Mouse (Mus musculus) lung, adult 2 months (tissue): ENCODE measurements at regions not wholly inside any gene's neighbourhood (a gene's known extent, or its start where the extent isn't known, plus 50 kb on each side); places are given as distances from the start of the nearest gene placed in this dataset.

Experiments used
- DNase-seq: peaks from one replicate; pipeline ENCODE4 v3.0.0; 2022
- H3K4me1 ChIP-seq: fragments of 200-500 bp; 2 replicates; pipeline ENCODE4 v1.6.1; 2011; ENCODE audit warnings: low read length; ENCODE audit not compliant: control insufficient read depth, insufficient read depth
- H3K4me3 ChIP-seq: fragments of 200-500 bp; replicated peaks from 2 replicates; pipeline ENCODE3; 2011; ENCODE audit warnings: low read depth, mild to moderate bottlenecking, control low read depth, low read length; ENCODE audit errors: extremely low read depth
- CTCF ChIP-seq: fragments of 200-500 bp; IDR thresholded peaks from 2 replicates; pipeline ENCODE4 v1.5.1; 2011; ENCODE audit warnings: mild to moderate bottlenecking, low read length, control low read depth; ENCODE audit not compliant: insufficient read depth
- POLR2A ChIP-seq: fragments of 200-500 bp; IDR thresholded peaks from 2 replicates; pipeline ENCODE4 v1.6.1; 2011; ENCODE audit warnings: low read depth, mild to moderate bottlenecking, control low read depth, low read length, borderline replicate concordance; ENCODE audit errors: extremely low read depth
- WGBS: fragments of 180-500 bp; shearing (Covaris S2); methylation state at CpG from one replicate; pipeline ENCODE4 v1.1.7; 2018; 5-methylcytosine and 5-hydroxymethylcytosine counted together

DNA sequence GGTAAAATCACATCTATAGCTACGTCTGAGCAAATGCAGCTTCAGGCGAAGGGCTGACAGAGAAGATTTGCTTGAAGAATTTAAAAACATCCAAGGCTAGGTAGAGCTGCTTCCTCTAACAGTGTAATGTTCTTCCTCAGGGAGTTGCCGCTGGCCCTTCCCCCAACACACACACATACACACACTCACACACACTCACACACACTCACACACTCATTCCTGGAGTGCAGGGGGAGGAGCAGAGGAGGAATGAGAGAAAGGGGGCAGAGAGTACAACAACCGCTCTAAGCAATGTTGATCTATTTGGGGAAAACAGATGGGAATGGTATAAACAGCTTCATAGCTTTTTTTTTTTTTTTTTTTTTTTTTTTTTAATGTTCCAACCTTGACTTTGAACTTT lies 232.6 kb downstream of the Rnf152 start:
- no peak for TF ChIP-seq CTCF
- no peak for TF ChIP-seq POLR2A
- H3K4me1 ChIP-seq = no peaks in the 10 kb centered on the region
- WGBS = 58% methylated on average over 4 of the region's 4 CpGs
- DNase-seq = no peak
- H3K4me3 ChIP-seq = no peak overlapping the region

DNA sequence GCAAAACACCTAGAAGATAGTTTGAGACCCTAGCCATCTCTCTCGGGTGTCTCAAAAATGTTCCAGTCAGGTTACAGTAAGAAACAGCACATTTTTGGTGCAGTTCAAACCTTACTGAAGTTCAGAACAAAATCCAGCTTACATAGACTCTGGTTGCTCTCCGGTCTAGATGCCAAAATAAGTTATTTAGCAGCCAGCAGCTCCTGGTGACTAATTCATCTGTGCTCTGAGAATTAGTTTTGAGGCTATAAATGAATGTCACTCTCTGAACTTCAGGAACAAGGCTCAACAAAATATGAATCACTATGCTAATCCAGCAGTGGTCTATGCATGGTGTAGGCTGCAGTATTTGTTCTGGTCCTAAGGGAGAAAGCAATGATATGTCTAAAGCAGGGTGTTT lies 238.6 kb downstream of the Rnf152 start:
- no peak for DNase-seq
- no peaks in the 10 kb centered on the region for H3K4me1 ChIP-seq
- 80% methylated on average over 2 of the region's 2 CpGs for WGBS
- H3K4me3 ChIP-seq = no peak overlapping the region
- TF ChIP-seq CTCF = no peak
- no peak for TF ChIP-seq POLR2A

DNA sequence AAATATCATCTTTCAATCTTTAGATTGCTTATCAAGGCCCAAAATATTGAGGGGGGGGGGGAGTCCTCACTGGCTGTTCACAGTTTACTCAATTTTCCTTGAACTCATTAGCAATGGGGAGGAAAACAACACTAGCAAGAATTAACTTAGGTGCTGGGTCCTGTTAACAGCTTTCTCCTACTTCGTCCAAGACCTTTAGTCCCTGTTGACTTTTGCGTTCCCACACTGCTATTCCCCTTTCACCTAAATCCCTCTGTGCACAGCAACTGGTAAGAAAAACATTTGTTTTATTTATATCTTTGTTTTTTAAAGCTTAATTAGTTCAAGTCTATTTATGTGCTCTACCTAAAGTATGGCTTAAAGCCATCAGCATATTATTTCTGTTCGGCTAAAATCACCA lies 240.3 kb downstream of the Rnf152 start:
- TF ChIP-seq POLR2A = no peak
- no peak for TF ChIP-seq CTCF
- no peak for DNase-seq
- WGBS = 89% methylated on average over 3 of the region's 3 CpGs
- Histone ChIP-seq H3K4me3 (no peak overlapping the region), H3K4me1 (no peaks in the 10 kb centered on the region)

DNA sequence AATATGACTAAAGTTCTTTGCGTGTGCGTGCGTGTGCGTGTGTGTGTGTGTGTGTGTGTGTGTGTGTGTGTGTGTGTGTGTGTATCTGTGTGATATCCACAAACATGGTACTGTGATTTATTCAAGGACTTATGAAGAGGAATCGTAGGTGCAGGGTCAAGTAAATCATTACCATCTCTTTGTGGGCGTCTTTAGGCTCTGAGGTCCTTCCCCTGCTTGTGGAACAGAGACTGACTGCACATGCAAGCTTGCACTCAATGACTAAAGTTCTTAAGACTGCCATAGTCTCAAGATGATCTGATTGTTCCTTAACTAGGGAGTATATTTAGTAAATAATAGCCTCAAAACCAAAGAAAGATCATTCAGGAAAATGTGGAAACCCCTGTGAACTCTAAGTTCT lies 241.1 kb downstream of the Rnf152 start:
- no peak for DNase-seq
- Histone ChIP-seq H3K4me3 (no peak overlapping the region), H3K4me1 (no peaks in the 10 kb centered on the region)
- WGBS = 93% methylated on average over 6 of the region's 6 CpGs
- TF ChIP-seq POLR2A (no peak), CTCF (no peak)

DNA sequence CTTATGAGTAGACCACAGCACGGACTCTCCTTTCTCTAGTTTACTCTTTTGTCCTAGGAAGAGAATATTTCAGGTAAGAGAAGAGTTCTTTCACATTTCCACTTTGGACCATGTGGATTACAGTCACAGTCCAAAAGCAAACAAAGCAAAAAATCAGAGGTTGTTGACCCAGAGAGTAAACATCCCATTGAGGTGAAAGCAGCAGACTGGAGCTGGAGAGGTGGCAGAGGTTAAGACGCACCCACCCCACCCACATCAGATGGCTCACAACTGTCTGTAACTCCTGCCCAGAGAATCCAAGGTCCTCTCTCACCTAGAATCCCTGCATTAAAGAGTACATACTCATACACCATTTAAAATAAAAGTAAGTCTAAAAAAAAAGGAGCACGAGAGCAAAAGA lies 241.7 kb downstream of the Rnf152 start:
- DNase-seq = no peak
- 82% methylated on average over 3 of the region's 3 CpGs for WGBS
- Histone ChIP-seq H3K4me1 (no peaks in the 10 kb centered on the region), H3K4me3 (no peak overlapping the region)
- TF ChIP-seq CTCF (no peak), POLR2A (no peak)

DNA sequence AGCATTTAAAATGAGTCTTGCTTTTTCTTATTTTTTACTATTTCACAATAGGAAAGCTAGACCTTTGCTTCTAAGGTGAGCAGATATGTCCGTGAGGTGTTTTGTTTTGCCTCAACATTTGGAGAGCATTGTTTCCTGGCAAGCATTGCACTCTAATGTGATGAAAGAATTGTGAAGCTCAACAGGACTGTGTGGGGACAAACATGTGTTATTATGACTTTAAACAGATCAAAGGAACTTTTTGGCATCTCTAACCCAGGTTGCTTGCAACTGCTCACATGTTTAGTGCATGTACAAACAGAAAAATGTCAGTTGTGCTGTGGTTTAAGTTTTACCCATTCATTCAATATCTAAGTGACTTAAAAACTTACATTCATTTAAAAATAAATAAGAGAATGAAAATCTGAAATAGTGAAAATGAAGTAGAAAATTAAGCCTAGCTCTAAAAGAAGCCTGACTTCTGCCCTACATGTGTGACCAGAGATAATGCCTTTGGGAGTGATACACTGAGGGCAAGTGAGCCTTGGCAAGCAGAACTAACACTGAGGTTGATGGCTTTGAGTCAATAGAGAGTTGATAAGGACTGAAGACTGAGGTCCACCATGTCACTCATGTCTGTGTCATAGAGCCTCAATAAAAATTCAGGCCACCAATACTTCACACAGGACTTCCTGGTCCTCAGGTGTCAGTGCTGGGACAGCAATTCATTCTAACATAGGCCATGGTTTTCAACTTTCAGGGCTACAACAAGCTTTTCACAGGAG lies 243.6 kb downstream of the Rnf152 start:
- no peak for DNase-seq
- TF ChIP-seq POLR2A = no peak
- H3K4me1 ChIP-seq = no peaks in the 10 kb centered on the region
- H3K4me3 ChIP-seq = no peak overlapping the region
- WGBS = 74% methylated on average over 1 of the region's 1 CpGs

DNA sequence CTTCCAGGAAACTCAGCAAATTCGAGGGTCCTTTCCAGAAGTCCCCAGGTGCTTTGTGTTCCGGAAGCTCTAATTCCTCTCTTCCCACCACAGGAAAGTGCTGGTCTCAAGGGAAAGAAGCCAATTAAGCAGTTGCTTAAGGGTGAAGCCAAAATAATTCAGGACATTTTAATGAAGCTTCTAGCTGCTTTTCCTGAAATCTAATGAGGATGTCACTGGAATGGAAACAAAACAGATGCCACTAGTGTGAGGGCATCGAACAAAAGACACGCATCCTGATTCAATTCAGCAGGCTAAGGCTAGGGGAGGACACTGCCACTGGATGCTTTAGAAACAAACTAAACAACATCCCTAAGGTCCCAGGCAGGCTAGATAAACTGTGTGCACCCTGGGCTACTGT lies 245.3 kb downstream of the Rnf152 start:
- TF ChIP-seq POLR2A = no peak
- TF ChIP-seq CTCF = no peak
- no peak for DNase-seq
- Histone ChIP-seq H3K4me3 (no peak overlapping the region), H3K4me1 (no peaks in the 10 kb centered on the region)
- 70% methylated on average over 4 of the region's 4 CpGs for WGBS

DNA sequence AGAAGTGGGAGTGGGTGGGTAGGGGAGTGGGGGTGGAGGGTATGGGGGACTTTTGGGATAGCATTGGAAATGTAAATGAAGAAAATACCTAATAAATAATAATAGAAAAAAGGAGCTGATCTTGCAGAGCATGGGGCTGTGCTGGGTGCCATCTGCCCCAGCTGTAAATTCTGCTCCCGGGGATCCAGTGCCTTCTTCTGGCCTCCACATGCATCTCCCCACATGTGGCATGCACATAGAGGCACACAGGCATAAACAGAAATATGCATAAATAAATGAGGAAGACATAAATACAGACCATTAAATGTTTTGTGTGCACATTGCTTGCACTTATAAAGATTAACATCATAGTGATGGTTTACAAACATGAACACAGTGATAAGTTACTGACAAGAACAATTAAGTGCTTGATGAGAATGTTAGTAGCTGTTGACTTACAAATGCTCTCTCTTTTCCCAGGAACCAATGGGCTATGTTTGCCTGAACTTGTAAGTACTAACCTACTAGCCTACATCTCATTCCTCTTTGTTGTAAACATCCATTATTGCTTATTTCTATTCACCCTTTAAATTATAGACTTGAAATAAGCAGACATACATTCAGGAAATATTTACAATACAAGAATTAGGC lies 245.8 kb downstream of the Rnf152 start:
- no peak for DNase-seq
- TF ChIP-seq CTCF = no peak
- no peak for TF ChIP-seq POLR2A
- 76% methylated on average over 1 of the region's 1 CpGs for WGBS
- H3K4me3 ChIP-seq = no peak overlapping the region
- no peaks in the 10 kb centered on the region for H3K4me1 ChIP-seq

DNA sequence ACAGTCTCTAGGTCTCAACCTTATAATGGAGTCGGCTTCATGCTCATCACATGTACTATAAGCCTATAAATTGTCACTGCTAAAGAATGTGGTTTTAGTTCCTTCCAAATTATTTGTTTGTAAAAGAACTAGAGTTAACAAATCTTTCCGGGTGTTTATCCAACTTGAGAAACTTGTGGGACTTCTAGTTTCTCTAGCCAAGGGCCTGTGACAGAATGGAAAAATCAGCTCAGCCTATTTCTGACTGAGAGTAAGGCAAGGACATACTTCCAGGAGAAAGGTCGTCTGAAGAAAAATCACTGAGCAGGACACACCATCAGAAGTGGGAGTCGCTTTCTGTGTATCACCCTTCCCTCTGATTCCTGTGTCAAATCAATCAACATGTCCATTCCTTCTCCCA lies 248.7 kb downstream of the Rnf152 start:
- TF ChIP-seq CTCF (no peak), POLR2A (no peak)
- no peaks in the 10 kb centered on the region for H3K4me1 ChIP-seq
- WGBS = 58% methylated on average over 4 of the region's 4 CpGs
- no peak overlapping the region for H3K4me3 ChIP-seq
- DNase-seq = no peak

DNA sequence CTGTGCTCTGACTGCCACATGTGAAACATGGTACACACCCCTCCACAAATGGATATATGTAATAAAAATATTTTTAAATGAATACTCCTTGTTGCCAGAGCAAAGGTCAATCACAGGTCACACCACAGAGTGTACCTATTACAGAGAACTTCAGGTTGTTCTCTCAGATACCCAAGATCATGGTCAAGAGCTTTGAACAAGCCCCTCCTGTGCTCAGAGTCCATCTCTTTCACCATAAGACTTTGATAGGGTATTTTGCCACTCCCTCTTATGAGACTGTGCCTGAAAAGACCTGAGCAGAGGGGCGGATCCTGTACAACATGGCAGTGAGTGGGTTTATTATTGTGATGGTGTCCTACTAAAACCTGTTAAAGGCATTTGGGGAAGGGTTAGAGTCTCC lies 249.3 kb downstream of the Rnf152 start:
- H3K4me3 ChIP-seq = no peak overlapping the region
- TF ChIP-seq CTCF (no peak), POLR2A (no peak)
- 81% methylated on average over 1 of the region's 1 CpGs for WGBS
- no peak for DNase-seq
- H3K4me1 ChIP-seq = no peaks in the 10 kb centered on the region
